Mouse (Mus musculus): ENCODE results near the gene Car9. TPM values are rescaled to one million over a fixed set of nuclear protein-coding genes. Genes with fewer than 3 reads are reported as not detected.

Car9 gene
- polyA plus RNA-seq (2012; rRNA removed): 0.75 and 0.84 TPM in 2 replicates
- 0.32 and 0.59 TPM in 2 replicates for polyA plus RNA-seq (2014; fragmentation: Nextera tagmentation; extraction: Ambion mirVana)

GRCm38 (mm10) chr4:43506536-43507185 lies at the start of gene Car9:
Gene Car9, plus strand, starts transcription at chr4:43506966.
- DNase-seq (ENCODE audit: low read depth in 3 of 3, low spot score in 3 of 3) (no peak), ATAC-seq (ENCODE audit: insufficient read depth) (no peak)
- WGBS (ENCODE audit: insufficient replicate concordance): 62% methylated on average over 9 of the region's 9 CpGs
- H3K4me1 ChIP-seq (replicated peaks; ENCODE audit: control insufficient read depth in 2 of 2, insufficient read depth in 2 of 2, low read length in 1 of 2): peaks cover 0 to 14% of the 10 kb centered on the region in 2 experiments; a peak in 2 of 4 replicates
- peak within 1 kb of the TSS; percentile 71 for H3K4me2 ChIP-seq (ENCODE audit: low read depth)
- TF ChIP-seq CTCF (IDR thresholded peaks at IDR 0.05; ENCODE audit: low read depth) (no peak), EP300 (IDR thresholded peaks at IDR 0.05; ENCODE audit: low read depth) (no peak)
- no peak within 1 kb of the TSS for H3K4me3 ChIP-seq (ENCODE audit: insufficient read depth in 1 of 2, low read depth in 2 of 2, low read length in 2 of 2)
- H3K9me3 ChIP-seq (ENCODE audit: control insufficient read depth, low read length): no peaks in the 10 kb centered on the region
- no peak within 1 kb of the TSS for H3K9ac ChIP-seq (replicated peaks)
- no peak within 1 kb of the TSS for H3K27ac ChIP-seq
- no peaks in the 10 kb centered on the region for H3K27me3 ChIP-seq (ENCODE audit: control insufficient read depth, insufficient read depth, low read length)
- H3K36me3 ChIP-seq (replicated peaks; ENCODE audit: control insufficient read depth, insufficient read depth, low read depth): no peaks in the 10 kb centered on the region

- Histone ChIP-seq H3K9ac (replicated peaks) (no peak overlapping the region), H3K9me3 (ENCODE audit: control insufficient read depth, low read length) (no peaks in the 10 kb centered on the region), H3K36me3 (replicated peaks; ENCODE audit: control insufficient read depth, insufficient read depth, low read depth) (no peaks in the 10 kb centered on the region), H3K27ac (no peak overlapping the region), H3K4me3 (ENCODE audit: insufficient read depth in 1 of 2, low read depth in 2 of 2, low read length in 2 of 2) (no peak overlapping the region), H3K27me3 (ENCODE audit: control insufficient read depth, insufficient read depth, low read length) (peaks cover 23% of the 10 kb centered on the region), H3K4me1 (replicated peaks; ENCODE audit: control insufficient read depth in 2 of 2, insufficient read depth in 2 of 2, low read length in 1 of 2) (no peaks in the 10 kb centered on the region), H3K4me2 (ENCODE audit: low read depth) (no peak overlapping the region)
- ATAC-seq (ENCODE audit: insufficient read depth) (no peak), DNase-seq (ENCODE audit: low read depth in 3 of 3, low spot score in 3 of 3) (no peak)
- TF ChIP-seq CTCF (IDR thresholded peaks at IDR 0.05; ENCODE audit: low read depth): no peak
- TF ChIP-seq EP300 (IDR thresholded peaks at IDR 0.05; ENCODE audit: low read depth): no peak
- WGBS (ENCODE audit: insufficient replicate concordance): 26% methylated on average over 8 of the region's 8 CpGs
These were observed 49.6 kb upstream of the Car9 start for GRCm38 (mm10) chr4:43457124-43457523.

- no peaks in the 10 kb centered on the region for H3K9me3 ChIP-seq (ENCODE audit: control insufficient read depth, low read length)
- H3K27me3 ChIP-seq (ENCODE audit: control insufficient read depth, insufficient read depth, low read length): no peaks in the 10 kb centered on the region
- DNase-seq (ENCODE audit: low read depth in 3 of 3, low spot score in 3 of 3) (no peak), ATAC-seq (ENCODE audit: insufficient read depth) (no peak)
- H3K36me3 ChIP-seq (replicated peaks; ENCODE audit: control insufficient read depth, insufficient read depth, low read depth): no peaks in the 10 kb centered on the region
- 45% methylated on average over 5 of the region's 5 CpGs for WGBS (ENCODE audit: insufficient replicate concordance)
- no peak overlapping the region for H3K27ac ChIP-seq
- no peak overlapping the region for H3K9ac ChIP-seq (replicated peaks)
- TF ChIP-seq EP300 (IDR thresholded peaks at IDR 0.05; ENCODE audit: low read depth) (no peak), CTCF (IDR thresholded peaks at IDR 0.05; ENCODE audit: low read depth) (no peak)
- no peaks in the 10 kb centered on the region for H3K4me1 ChIP-seq (replicated peaks; ENCODE audit: control insufficient read depth in 2 of 2, insufficient read depth in 2 of 2, low read length in 1 of 2)
- H3K4me2 ChIP-seq (ENCODE audit: low read depth): no peak overlapping the region
- no peak overlapping the region for H3K4me3 ChIP-seq (ENCODE audit: insufficient read depth in 1 of 2, low read depth in 2 of 2, low read length in 2 of 2)
These were observed 43.7 kb upstream of the Car9 start for GRCm38 (mm10) chr4:43463102-43463501.

GRCm38 (mm10) chr4:43465935-43466334 lies 40.8 kb upstream of the Car9 start:
- Histone ChIP-seq H3K4me1 (replicated peaks; ENCODE audit: control insufficient read depth in 2 of 2, insufficient read depth in 2 of 2, low read length in 1 of 2) (no peaks in the 10 kb centered on the region), H3K27ac (no peak overlapping the region), H3K4me3 (ENCODE audit: insufficient read depth in 1 of 2, low read depth in 2 of 2, low read length in 2 of 2) (no peak overlapping the region), H3K9me3 (ENCODE audit: control insufficient read depth, low read length) (no peaks in the 10 kb centered on the region), H3K4me2 (ENCODE audit: low read depth) (no peak overlapping the region), H3K36me3 (replicated peaks; ENCODE audit: control insufficient read depth, insufficient read depth, low read depth) (no peaks in the 10 kb centered on the region), H3K9ac (replicated peaks) (no peak overlapping the region), H3K27me3 (ENCODE audit: control insufficient read depth, insufficient read depth, low read length) (no peaks in the 10 kb centered on the region)
- WGBS (ENCODE audit: insufficient replicate concordance): 48% methylated on average over 6 of the region's 6 CpGs
- no peak for ATAC-seq (ENCODE audit: insufficient read depth)
- DNase-seq (ENCODE audit: low read depth in 3 of 3, low spot score in 3 of 3): no peak
- TF ChIP-seq CTCF (IDR thresholded peaks at IDR 0.05; ENCODE audit: low read depth) (no peak), EP300 (IDR thresholded peaks at IDR 0.05; ENCODE audit: low read depth) (no peak)

GRCm38 (mm10) chr4:43466872-43467271 lies 39.9 kb upstream of the Car9 start:
- no peaks in the 10 kb centered on the region for H3K36me3 ChIP-seq (replicated peaks; ENCODE audit: control insufficient read depth, insufficient read depth, low read depth)
- no peak overlapping the region for H3K4me2 ChIP-seq (ENCODE audit: low read depth)
- no peak for ATAC-seq (ENCODE audit: insufficient read depth)
- TF ChIP-seq CTCF (IDR thresholded peaks at IDR 0.05; ENCODE audit: low read depth) (no peak), EP300 (IDR thresholded peaks at IDR 0.05; ENCODE audit: low read depth) (no peak)
- H3K9ac ChIP-seq (replicated peaks): no peak overlapping the region
- H3K27me3 ChIP-seq (ENCODE audit: control insufficient read depth, insufficient read depth, low read length): no peaks in the 10 kb centered on the region
- WGBS (ENCODE audit: insufficient replicate concordance): 73% methylated on average over 7 of the region's 7 CpGs
- H3K4me1 ChIP-seq (replicated peaks; ENCODE audit: control insufficient read depth in 2 of 2, insufficient read depth in 2 of 2, low read length in 1 of 2): no peaks in the 10 kb centered on the region
- no peaks in the 10 kb centered on the region for H3K9me3 ChIP-seq (ENCODE audit: control insufficient read depth, low read length)
- H3K27ac ChIP-seq: no peak overlapping the region
- no peak for DNase-seq (ENCODE audit: low read depth in 3 of 3, low spot score in 3 of 3)
- H3K4me3 ChIP-seq (ENCODE audit: insufficient read depth in 1 of 2, low read depth in 2 of 2, low read length in 2 of 2): no peak overlapping the region

Data from liver, embryonic 14.5 days (tissue).